Mouse (Mus musculus) left cerebral cortex, adult 2 months (tissue): ENCODE measurements around the gene Ermard. TPM values are rescaled to one million over a fixed set of nuclear protein-coding genes. Genes with fewer than 3 reads are reported as not detected.
"Not testable (repeated sequence)": the region's sequence is repeated elsewhere in the genome, so short reads cannot be mapped to it uniquely, and the experiment has no call there.

ENCODE experiments used
- DNase-seq, 2 experiments: peaks; one replicate each; pipeline ENCODE4 v3.0.0; 2021 to 2022; ENCODE audit warnings: low spot score in 2 of 2, mixed read lengths in 1 of 2; ENCODE audit errors: extremely low spot score in 1 of 2
- H3K27ac ChIP-seq: fragments of 200-600 bp; 2 replicates; pipeline ENCODE4 v1.8.1; 2022
- H3K4me3 ChIP-seq: fragments of 200-600 bp; 2 replicates; pipeline ENCODE4 v1.8.1; 2022
- CTCF ChIP-seq: fragments of 200-600 bp; IDR thresholded peaks from 2 replicates; pipeline ENCODE4 v1.8.1; 2022; ENCODE audit warnings: antibody characterized with exemption, mild to moderate bottlenecking, moderate library complexity
- intact Hi-C: fragments of 180-260 bp; cut with DNase I; formaldehyde crosslinking; loops from one replicate; pipeline ENCODE4 v1.15.1; 2025
- total RNA-seq, 2 experiments: library from RNA; stranded (reverse); gene quantifications; 2 replicates each; pipeline ENCODE4 v1.2.3; 2021

Ermard gene
- total RNA-seq, 2 experiments from 2014 or later: 49.9 to 52.6 TPM

DNA sequence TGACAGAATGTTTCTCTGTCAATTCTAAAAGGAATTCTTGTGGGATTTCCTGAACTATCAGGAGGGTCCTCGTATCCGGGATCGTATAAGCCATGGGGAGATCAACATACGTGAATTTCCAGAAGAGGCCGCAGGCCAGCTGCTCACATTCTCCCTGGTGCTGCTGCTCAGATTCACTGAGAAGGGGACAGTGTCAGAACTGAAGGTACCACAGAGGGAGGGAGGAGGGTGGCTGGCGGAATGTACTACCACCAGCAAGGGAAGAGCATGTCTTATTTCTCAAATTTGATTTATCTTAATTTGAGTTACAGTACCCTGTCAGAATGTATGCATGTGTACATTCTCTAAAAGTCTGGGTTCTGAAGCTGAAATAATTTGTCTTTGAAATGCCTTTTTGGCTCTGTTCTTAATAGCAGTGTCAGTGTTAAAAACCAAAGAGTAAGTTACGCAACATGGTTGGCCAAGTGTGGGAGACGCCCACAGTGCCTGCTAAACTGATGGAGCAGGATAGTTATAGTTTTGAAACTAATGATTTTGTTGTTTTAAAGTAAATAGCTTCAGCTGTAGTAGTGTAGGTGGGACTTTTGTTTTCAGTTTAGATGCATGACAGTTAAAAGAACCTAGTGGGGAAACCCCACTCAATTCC is 12.3 kb downstream of the Ermard start:
- H3K27ac ChIP-seq, H3K4me3 ChIP-seq, intact Hi-C loops, DNase-seq: not testable (repeated sequence)

DNA sequence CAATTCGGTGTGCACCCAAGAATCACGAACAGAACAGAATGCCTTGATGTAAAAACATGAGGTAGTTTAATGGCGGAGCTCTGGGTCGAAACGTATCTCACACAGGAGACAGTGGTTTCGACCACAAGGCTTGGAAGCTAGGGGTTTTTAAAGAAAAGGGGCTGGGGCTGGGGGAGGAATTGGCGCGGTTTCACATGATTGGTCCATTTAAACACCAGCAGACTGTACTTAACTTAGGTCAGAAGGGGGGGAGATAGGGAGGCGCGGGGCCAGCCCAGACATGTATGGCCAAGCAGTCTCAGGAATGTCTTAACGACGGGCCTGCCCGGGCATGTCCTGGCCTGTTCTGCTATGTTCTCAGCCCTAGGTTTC is 12.8 kb downstream of the Ermard start:
- H3K27ac ChIP-seq, H3K4me3 ChIP-seq, intact Hi-C loops: not testable (repeated sequence)
- DNase-seq: peak in 1 of 2 experiments; percentile 6

DNA sequence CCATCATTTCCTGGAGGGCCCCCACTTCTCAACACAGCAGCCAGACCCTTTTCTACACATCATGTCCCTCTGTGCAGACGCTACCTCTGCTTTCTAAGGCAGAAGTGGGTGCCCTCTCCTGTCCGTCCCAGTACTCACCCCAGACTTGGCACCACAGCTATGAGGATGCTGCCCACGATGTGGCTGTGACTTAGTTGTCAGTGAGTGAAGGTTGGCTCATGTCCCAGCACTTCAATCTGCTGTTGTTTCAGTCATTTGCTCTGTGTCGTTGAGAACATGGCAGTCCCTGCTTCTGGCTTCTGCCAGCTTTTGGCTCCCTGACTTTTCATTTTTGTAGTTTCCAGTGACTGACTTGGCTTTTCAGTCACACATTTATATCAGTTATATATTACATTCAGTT is 14.9 kb downstream of the Ermard start:
- TF ChIP-seq CTCF: no peak
- Histone ChIP-seq H3K27ac (no peak overlapping the region), H3K4me3 (no peak overlapping the region)
- intact Hi-C loops: no loop called here
- no peak for DNase-seq

DNA sequence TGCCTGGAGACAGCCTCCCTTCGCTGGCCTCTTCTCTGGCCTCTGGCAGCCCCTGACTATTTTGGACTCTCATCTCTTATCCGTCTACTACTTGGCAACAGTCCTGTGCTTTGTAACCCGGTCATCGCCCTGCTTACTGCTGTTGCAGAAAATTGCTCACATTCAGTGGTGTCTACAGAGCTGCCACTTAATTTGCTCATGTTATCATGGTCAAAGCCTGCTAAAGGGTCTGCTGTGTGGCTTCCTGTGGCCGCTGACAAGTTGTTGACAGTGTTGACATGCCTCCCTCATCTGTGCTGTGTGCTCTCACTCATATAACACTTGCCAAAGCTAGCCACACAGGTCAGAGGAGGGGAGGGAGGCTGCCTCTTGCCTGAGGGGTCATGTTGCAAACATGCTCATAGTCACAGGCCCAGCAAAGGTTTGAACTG is 17.2 kb downstream of the Ermard start:
- no peak for DNase-seq
- intact Hi-C loops: no loop called here
- Histone ChIP-seq H3K4me3 (no peak overlapping the region), H3K27ac (no peak overlapping the region)
- no peak for TF ChIP-seq CTCF

DNA sequence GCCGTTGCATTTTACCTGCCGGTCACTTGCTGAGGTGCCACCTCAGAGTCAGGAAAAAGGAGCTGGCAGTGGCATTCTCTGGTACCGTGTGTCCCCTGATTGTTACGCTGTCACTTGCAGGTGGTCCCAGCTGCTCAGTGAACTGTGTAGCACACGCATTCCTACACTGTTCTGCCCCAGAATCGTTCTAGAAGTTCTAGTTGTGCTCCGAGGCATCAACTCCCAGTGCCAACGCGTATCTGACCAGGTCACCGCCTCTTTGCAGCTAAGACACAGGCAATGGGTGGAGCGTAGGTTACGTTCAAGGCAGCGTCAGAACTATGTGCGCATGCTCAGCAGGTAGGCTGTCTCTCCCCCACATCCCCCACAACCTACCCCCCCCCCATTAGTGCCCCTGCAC is 18.6 kb downstream of the Ermard start:
- no peak for DNase-seq

DNA sequence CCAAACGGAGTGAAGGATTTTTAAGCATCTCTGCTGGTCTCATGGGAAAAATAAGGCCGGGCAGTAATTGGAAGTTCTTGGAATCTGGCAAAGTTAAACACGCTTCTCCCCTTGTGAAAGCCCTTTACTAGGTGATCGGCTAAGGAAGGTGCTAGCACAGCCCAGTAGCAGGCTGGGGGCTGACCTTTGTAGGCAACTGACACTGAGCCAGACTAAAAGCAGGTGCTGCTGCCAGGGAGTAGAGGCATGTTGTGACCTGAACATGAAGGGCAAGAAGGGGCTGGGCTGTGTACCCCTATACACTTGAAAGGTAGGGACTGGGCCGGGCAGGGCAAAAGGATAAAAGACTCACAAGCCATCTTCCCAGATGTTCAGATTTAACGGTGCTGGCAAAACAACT is 19.3 kb downstream of the Ermard start:
- Histone ChIP-seq H3K4me3 (no peak overlapping the region), H3K27ac (no peak overlapping the region)
- intact Hi-C loops: no loop called here
- no peak for DNase-seq
- TF ChIP-seq CTCF: no peak

More for the DNA sequence above, 18.6 kb downstream of the Ermard start:
- Histone ChIP-seq H3K4me3 (no peak overlapping the region), H3K27ac (no peak overlapping the region)
- intact Hi-C loops: no loop called here
- no peak for TF ChIP-seq CTCF

DNA sequence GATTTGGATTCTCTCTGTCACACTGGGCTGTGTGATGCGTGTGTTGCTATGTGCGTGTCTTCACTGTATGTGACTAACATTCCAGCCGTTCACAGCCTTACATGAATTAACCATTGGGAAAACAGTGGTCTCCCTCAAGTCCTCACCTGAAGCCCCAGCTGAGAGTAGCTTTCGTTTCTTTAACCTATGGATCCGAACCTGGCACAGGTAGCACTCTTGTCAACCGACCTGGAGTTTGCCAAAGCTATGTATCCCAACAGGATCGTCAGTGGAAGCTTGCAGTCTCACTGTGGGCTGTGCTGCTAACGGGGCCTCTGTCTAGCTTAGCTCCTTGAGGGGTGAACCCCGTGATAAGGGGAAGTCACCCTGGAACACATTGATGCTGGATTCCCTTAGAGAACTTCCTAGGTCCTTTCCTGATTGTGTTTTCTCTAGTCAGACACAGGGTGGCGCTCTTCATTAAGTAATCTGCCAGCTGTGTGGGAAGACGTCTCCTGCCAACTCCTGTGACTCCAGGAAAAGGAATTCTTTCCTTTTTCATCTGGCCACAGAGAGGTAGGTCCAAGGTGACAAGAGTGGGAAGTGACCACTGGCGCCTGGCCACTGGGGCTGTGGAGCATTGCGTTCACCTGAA is 24.5 kb downstream of the Ermard start:
- peak; percentile 89 for TF ChIP-seq CTCF
- peak; percentile 75 to 77 for DNase-seq
- Histone ChIP-seq H3K27ac (no peak overlapping the region), H3K4me3 (peak overlapping the region; percentile 14; the same call in 1 of the 2 replicates)
- intact Hi-C loops: loop anchor here (1.0 kb wide), 2 partner anchors 313 to 400 kb away; no protein-coding TSS in a partner anchor

DNA sequence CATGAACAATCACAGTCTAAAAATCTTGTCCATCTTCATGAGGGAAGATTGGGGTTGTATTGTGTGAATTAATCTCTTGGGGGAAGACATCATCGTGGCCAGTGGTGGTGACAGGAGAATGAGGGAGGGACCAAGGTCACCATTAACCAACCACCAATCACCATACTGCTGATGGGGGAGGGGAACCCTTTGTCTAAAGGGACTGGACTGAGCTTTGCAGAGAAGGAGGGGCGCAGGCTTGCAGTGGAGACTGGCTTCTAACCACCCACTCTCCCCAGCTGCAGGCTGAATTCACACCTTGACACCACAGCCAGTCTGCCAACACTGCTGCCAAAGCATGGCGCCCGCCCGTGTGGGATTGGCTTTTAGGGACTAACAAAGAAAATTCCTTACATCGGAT is 25.1 kb downstream of the Ermard start:
- no peak for DNase-seq
- Histone ChIP-seq H3K27ac (no peak overlapping the region), H3K4me3 (peak overlapping the region; percentile 14; the same call in 1 of the 2 replicates)
- TF ChIP-seq CTCF: no peak
- intact Hi-C loops: loop anchor here (1.0 kb wide), 1 partner anchor 399 kb away; no protein-coding TSS in a partner anchor

DNA sequence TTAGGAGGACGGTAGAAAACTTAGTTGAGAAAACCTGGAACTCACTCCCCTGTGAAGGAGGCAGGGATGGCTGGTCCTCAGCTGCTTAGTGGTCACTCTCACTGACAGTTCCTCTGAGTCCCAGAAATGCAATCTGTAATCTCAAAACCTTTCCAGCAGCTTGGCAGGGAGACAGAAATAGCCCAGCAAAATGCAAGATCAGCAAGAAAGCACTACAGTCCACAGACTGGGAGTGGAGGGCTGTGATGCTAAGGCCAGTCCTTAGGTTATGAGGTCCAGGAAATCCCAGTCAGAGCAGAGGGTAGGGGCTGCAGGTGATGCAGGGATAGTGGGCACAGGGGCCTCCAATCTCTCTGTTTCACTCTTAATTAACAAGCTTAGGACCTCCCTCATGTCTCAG is 25.9 kb downstream of the Ermard start:
- no peak for DNase-seq
- TF ChIP-seq CTCF: no peak
- intact Hi-C loops: loop anchor here (1.0 kb wide), 1 partner anchor 398 kb away; no protein-coding TSS in a partner anchor
- Histone ChIP-seq H3K27ac (no peak overlapping the region), H3K4me3 (no peak overlapping the region)

DNA sequence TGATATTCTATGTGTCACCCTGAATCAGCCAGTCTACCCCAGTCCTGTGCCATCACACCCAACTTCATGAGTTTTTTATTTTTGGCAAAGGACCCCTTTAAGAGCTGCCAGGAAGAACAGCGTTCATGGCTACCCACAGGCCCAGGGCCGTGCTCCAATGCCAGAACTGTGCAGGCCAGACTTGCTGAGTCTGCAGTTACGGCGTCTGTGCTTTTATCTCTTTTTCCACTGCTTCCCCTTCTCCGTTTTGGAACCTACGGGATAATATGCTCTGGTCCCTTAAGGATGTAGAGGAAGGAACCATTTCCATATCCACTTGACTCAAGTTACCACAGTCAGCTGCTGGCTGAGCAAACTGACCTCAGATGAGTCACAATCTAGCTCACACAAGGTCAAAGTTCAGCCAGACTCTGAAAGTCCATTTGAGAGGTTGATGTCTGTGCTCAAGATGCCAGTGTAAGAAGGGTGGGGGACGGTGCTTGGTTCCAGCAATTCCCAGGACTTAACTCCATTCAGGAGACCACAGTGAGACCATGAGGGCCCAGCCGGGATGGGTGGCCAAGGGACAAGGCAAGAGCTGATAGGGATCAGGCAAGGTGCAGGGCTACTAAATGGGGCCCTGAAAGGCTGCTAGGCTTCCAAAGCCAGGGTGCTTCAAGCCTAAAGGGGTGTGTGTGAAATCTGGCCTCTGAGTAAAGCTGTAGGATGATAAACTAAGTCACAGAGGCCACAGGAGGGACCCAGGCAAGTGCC is 27.2 kb downstream of the Ermard start:
- intact Hi-C loops: no loop called here
- no peak for DNase-seq
- Histone ChIP-seq H3K4me3 (no peak overlapping the region), H3K27ac (no peak overlapping the region)
- TF ChIP-seq CTCF: no peak

DNA sequence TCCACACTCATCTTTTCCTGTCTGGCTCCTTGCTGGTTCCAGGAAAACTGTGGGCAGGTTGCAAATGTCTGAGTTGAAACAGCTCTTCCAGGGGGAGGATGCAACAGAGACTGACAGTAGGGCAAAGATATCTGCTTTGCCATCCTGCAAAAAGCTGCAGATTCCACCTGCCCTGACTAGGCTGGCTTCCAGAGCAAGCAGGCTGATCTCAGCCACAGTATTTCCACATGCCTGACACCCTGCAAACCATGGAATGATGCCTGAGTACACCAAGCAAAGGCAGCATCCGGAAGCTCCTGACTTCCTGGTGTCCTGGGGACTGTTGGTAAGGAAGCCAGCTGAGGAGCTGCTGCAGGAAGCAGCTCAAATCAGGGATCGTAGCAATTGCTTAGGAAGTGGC is 28.1 kb downstream of the Ermard start:
- intact Hi-C loops: no loop called here
- DNase-seq: no peak
- Histone ChIP-seq H3K27ac (no peak overlapping the region), H3K4me3 (no peak overlapping the region)
- no peak for TF ChIP-seq CTCF

DNA sequence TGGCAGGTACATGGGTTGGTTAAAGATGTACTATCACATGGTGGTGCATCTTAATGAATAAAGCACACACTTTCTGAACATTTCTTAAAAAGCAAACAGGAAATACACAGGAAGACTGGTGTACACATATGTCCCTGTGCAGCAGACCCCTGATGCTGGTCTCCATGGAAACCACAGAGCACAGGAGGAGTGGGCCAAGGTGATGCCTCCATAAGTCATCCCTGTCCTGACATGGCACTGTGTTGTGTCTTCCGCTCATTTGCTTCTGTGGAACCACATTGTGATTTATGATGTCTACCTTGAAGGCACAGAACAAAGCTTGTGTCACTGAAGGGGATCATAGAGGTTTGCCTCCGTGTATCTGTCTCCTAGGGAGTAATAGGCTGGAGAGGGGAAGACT is 31.2 kb downstream of the Ermard start:
- DNase-seq: no peak
- H3K27ac ChIP-seq: no peak overlapping the region
- intact Hi-C loops: no loop called here
- no peak overlapping the region for H3K4me3 ChIP-seq
- TF ChIP-seq CTCF: no peak
